Mouse (Mus musculus) forebrain, embryonic 10.5 days (tissue): ENCODE results near the gene B3gnt2. TPM values are rescaled to one million over a fixed set of nuclear protein-coding genes. Genes with fewer than 3 reads are reported as not detected.

ENCODE experiments used
- DNase-seq: peaks from one replicate; pipeline ENCODE4 v3.0.0-alpha.2; 2017; ENCODE audit warnings: low spot score; ENCODE audit errors: extremely low spot score
- H3K27ac ChIP-seq: fragments of 300-500 bp; sonication (generic); 2 replicates; pipeline ENCODE4 v1.5.1; 2016; ENCODE audit warnings: mild to moderate bottlenecking
- H3K27me3 ChIP-seq: fragments of 300-500 bp; sonication (generic); 2 replicates; pipeline ENCODE4 v1.6.1; 2016; ENCODE audit warnings: mild to moderate bottlenecking; ENCODE audit not compliant: poor library complexity, severe bottlenecking
- H3K36me3 ChIP-seq: fragments of 300-500 bp; sonication (generic); replicated peaks from 2 replicates; pipeline ENCODE4 v1.6.1; 2016; ENCODE audit warnings: mild to moderate bottlenecking, moderate library complexity
- H3K4me1 ChIP-seq: fragments of 300-500 bp; sonication (generic); 2 replicates; pipeline ENCODE4 v1.6.1; 2016
- H3K4me3 ChIP-seq: fragments of 300-500 bp; sonication (generic); 2 replicates; pipeline ENCODE4 v1.5.1; 2016; ENCODE audit warnings: mild to moderate bottlenecking, moderate library complexity
- H3K9me3 ChIP-seq: fragments of 300-500 bp; sonication (generic); 2 replicates; pipeline ENCODE4 v1.6.1; 2016; ENCODE audit warnings: mild to moderate bottlenecking, moderate library complexity
- WGBS: fragments of 180-500 bp; shearing (Covaris S2); methylation state at CpG from one replicate; pipeline ENCODE4 v1.1.7; 2016; 5-methylcytosine and 5-hydroxymethylcytosine counted together
- polyA plus RNA-seq: library from polyadenylated mRNA; unstranded; fragments of >200 nt; fragmentation: Nextera tagmentation; extraction: Ambion mirVana; gene quantifications from 2 replicates; pipeline ENCODE4 v1.2.1, GENCODE M21; 2016

The B3gnt2 gene
- polyA plus RNA-seq, 1 experiment from 2014 or later = 1.7 TPM

DNA sequence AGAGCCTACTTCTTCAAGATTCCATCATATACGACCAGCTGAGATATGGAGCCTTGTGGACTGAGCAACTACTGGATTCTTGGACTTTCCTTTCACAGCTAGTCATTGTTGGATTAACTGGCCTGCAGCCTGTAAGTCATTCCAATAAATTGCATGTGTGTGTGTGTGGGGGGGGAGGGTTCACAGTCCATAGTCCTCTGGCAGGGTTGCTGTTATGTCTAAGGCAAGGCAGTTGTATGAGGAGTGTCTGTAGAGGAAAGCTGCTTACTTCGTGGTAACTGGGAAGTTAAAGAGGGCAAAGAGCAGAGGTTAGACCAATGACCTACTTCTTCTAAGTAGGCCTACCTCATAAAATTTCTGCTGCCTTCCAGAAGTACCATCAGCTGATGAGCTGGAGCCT, 22.9 kb upstream of the B3gnt2 start:
- H3K9me3 ChIP-seq = no peaks in the 10 kb centered on the region
- H3K4me3 ChIP-seq = no peak overlapping the region
- no peaks in the 10 kb centered on the region for H3K36me3 ChIP-seq
- H3K27ac ChIP-seq = no peak overlapping the region
- 88% methylated on average over 2 of the region's 2 CpGs for WGBS
- H3K4me1 ChIP-seq = no peaks in the 10 kb centered on the region
- no peak for DNase-seq
- H3K27me3 ChIP-seq = no peaks in the 10 kb centered on the region

DNA sequence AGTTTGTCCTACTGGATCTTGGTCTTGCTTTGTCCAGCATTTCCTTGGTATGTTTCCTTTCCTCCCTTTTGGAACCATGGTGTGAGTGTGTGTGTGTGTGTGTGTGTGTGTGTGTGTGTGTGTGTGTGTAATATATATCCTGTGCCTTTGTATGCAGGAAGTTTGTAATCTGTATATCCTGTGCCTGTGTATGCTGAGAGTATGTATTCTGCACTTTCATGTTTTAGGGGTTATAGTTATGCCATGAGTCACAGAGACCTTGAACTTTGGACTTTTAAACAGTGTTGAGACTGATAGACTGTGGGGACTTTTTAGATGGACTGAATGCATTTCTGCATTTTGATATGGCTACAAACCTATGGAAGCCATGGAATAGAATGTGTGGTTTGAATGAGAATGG, 22.2 kb upstream of the B3gnt2 start:
- no peak for DNase-seq
- Histone ChIP-seq H3K27ac (no peak overlapping the region), H3K4me3 (no peak overlapping the region), H3K4me1 (no peaks in the 10 kb centered on the region), H3K36me3 (no peaks in the 10 kb centered on the region), H3K9me3 (no peaks in the 10 kb centered on the region), H3K27me3 (no peaks in the 10 kb centered on the region)

DNA sequence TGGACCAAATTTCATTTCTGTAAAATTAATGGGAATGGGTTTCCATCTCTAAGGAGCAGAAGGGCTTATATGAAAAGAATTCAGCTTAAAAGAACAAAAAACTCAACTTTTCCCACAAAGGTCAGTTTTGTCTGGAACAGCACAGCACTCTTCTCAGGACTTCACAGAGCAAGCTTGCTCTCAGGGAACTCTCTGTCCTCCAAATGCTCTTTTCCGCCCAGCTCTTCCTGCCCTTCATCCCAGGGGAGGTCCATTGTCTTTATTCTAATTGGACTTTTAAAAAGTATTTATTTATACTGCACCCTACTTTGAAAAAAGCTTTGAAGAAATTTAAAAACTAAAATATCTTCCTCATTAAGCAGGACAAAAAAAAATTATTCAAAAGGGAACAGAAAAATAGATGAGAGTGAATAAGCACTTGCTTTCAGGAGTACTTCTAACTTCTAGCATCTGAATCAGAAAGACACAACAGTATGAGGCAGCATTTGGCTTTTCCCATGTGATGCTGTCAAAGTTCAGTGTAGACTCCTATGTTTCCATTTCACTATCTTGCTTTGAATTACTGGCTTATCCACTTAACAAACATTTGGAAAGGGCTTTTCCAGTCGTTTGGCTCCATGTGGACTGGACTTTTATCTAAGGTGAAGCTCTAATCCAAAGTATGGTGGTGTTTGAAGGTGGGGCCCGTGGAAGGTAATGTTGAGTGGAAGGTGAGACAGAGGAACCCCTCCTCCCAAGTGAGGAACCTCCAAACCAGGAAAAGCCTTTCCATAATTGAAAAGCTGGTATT, 19.8 kb upstream of the B3gnt2 start:
- no peak for DNase-seq
- 73% methylated on average over 3 of the region's 3 CpGs for WGBS
- Histone ChIP-seq H3K4me3 (no peak overlapping the region), H3K4me1 (no peaks in the 10 kb centered on the region), H3K36me3 (no peaks in the 10 kb centered on the region), H3K27ac (no peak overlapping the region), H3K9me3 (no peaks in the 10 kb centered on the region), H3K27me3 (no peaks in the 10 kb centered on the region)

DNA sequence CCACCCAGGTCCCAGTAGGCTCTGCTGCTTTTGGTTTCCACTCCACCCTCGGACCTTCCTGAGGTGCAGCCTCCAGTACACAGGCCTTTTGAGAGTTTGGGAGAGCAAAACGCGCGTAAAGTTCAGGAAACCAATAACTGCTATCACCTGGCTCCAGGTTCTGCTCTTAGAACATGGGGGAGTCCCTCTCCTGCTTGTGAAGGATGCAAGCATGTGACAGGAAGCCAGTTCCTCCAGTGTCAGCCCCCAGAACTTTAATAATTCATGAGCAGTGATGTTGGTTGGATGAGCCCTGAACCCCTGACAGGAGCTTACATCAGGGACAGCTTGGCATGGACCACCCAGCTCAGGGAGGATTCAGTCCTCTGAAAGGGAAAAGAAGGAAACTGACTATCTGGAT, 18.9 kb upstream of the B3gnt2 start:
- WGBS = 89% methylated on average over 4 of the region's 4 CpGs
- H3K27me3 ChIP-seq = no peaks in the 10 kb centered on the region
- DNase-seq = no peak
- 0 out of 2 replicates have a peak, but pooled peaks cover 2% of the 10 kb centered on the region for H3K4me1 ChIP-seq
- no peaks in the 10 kb centered on the region for H3K36me3 ChIP-seq
- no peak overlapping the region for H3K4me3 ChIP-seq
- H3K9me3 ChIP-seq = no peaks in the 10 kb centered on the region
- H3K27ac ChIP-seq = no peak overlapping the region

DNA sequence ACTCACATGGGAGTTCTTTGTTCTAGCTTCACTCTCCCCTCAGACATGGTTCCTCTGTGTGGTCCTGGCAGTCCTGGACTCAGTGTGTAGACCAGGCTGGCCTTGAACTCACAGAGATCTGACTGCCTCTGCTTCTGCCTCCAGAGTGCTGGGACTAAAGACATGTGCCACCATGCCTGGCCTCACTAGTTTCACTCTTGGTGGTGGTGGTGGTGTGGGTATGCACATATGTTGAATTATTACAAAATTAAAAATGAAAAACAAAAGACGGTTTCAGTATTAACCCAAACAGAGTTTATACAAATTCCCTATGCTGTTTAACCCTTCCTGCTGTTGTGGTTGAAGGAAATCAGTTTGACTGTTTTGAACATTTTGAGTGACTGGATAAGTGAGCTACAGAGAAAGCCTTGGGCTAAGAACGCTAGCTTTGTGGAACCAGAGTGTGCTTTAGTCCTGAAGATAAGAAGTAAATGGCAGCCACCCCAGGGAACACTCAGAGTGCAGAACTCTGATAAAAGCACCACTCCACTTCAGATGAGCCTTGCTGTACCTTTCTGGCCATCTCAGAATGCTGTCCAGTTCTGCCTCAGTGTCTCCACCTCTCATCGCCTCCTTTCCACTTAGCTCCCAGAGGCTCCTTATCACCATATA, 16.0 kb upstream of the B3gnt2 start:
- no peak overlapping the region for H3K4me3 ChIP-seq
- no peaks in the 10 kb centered on the region for H3K36me3 ChIP-seq
- H3K9me3 ChIP-seq = no peaks in the 10 kb centered on the region
- 93% methylated on average over 3 of the region's 3 CpGs for WGBS
- no peak for DNase-seq
- H3K27ac ChIP-seq = no peak overlapping the region
- no peaks in the 10 kb centered on the region for H3K27me3 ChIP-seq
- H3K4me1 ChIP-seq = peaks cover 14% of the 10 kb centered on the region; the same call in 1 of the 2 replicates

DNA sequence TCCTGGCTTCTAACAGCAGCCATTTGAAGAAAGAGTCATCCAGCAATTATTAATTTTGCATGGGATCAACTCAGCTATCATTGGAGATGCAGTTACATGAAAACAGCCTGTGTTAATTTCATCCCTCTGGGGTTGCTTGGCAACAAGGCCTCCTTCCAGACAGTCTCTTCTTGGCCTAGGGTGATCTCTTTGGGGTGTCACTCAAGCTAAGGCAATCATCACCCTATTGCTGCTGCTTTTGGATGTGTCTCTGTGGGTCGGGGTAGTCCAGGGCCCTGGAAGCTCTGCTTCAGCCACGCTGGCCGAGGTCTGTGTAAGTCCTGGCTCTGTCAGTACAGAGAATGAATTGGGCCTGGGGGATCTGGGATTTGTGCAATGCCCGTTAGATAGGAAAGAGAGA, 14.5 kb upstream of the B3gnt2 start:
- Histone ChIP-seq H3K27me3 (no peaks in the 10 kb centered on the region), H3K9me3 (no peaks in the 10 kb centered on the region), H3K36me3 (no peaks in the 10 kb centered on the region), H3K27ac (no peak overlapping the region), H3K4me1 (peaks cover 14% of the 10 kb centered on the region; the same call in 1 of the 2 replicates), H3K4me3 (no peak overlapping the region)
- WGBS = 82% methylated on average over 4 of the region's 4 CpGs
- DNase-seq = no peak

DNA sequence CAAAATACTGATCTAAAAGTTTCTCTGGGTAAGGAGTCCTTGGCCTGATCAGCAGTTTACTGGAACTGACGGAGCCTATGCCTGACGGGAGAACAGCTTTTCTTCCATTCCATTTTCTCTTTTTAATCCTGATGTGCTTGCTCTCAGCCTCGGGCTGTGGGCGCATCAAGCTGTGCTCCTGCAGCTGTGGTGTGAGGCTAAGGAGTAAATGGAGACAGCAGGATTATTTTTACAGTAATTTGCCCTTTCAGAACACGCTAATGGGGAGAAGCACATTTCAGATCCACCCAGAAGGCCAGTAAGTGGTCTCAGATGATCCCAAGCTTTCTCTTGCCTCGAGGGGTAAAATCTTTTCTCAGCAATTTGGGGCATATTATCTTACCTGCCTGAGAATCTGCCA, 14.0 kb upstream of the B3gnt2 start:
- no peaks in the 10 kb centered on the region for H3K9me3 ChIP-seq
- no peaks in the 10 kb centered on the region for H3K27me3 ChIP-seq
- no peak for DNase-seq
- H3K4me1 ChIP-seq = peaks cover 14% of the 10 kb centered on the region; the same call in 1 of the 2 replicates
- H3K4me3 ChIP-seq = no peak overlapping the region
- 65% methylated on average over 6 of the region's 6 CpGs for WGBS
- H3K36me3 ChIP-seq = no peaks in the 10 kb centered on the region
- H3K27ac ChIP-seq = no peak overlapping the region

DNA sequence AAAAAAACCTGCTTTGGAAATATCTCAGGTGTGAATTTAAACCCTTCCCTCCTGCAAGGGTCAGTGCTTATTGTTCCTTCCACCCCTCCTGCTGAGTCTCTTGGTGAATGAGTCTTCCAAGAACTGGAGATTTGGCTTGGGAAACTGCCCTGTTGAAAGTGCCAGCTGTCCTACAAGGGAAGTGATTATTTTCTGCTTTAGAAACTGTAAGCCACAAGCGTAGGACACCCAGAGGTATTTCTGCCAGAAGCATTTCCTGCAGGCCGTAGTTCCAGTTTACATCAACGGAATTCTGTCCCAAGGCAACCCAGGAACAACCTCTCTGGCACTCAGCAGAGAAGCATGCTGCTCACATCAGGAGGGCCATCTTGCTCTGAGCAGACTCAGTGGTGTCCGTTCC, 12.6 kb upstream of the B3gnt2 start:
- DNase-seq = no peak
- H3K4me3 ChIP-seq = no peak overlapping the region
- no peaks in the 10 kb centered on the region for H3K36me3 ChIP-seq
- H3K9me3 ChIP-seq = no peaks in the 10 kb centered on the region
- H3K4me1 ChIP-seq = peaks cover 14% of the 10 kb centered on the region; the same call in 1 of the 2 replicates
- no peaks in the 10 kb centered on the region for H3K27me3 ChIP-seq
- no peak overlapping the region for H3K27ac ChIP-seq
- 66% methylated on average over 4 of the region's 4 CpGs for WGBS

DNA sequence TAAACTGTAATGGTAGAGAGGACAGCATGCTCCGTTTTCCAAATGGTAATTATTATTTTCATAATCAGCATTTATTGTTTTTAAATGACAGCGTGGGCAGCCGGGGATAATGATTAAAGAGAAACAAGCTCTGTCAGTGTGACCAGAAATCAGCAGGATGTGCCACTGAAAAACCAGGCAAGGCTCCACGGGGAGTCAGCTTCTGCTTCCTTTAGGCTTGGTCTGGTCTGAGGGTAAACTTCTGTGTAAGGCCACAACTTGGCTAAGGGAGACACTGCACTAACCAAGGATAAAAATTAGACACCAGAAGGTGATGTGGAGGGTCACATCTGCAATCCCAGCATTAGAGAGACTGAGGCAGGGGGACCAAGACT, 11.5 kb upstream of the B3gnt2 start:
- H3K36me3 ChIP-seq = no peaks in the 10 kb centered on the region
- no peak for DNase-seq
- no peaks in the 10 kb centered on the region for H3K27me3 ChIP-seq
- H3K4me3 ChIP-seq = no peak overlapping the region
- H3K27ac ChIP-seq = no peak overlapping the region
- H3K4me1 ChIP-seq = peaks cover 14% of the 10 kb centered on the region; the same call in 1 of the 2 replicates
- no peaks in the 10 kb centered on the region for H3K9me3 ChIP-seq
- WGBS = 73% methylated on average over 4 of the region's 4 CpGs

DNA sequence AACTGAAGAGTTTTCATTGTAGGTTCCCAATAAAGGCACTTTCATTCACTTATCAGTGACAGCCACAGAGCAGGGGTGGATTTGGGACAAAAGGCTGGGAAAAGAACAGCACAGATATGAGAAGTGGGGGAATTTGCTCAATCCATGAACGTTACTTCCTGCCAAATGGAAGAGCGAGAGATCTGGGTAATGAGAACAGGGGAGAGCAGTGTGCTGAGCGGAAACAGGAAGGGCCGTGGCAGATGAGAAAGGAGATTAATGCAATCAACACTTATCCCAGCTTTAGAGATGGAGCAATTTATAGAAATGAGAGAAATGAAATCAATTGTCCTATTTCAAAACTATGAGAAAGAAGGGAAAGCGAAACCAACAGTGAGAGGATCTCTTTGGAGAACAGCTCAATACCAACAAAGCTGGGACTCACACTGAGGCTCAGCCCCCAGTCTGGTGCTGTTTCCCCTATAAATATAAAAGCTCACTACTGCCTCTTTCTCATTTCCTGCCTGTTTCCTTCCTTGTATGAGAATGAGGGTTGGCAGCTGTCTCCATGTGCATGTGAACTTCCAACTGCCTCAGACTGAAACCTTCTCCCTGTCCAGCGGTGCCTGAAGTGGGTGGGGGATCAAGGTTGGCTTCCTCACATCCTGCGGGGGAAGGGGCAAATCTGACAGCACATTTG, 11.0 kb upstream of the B3gnt2 start:
- no peaks in the 10 kb centered on the region for H3K9me3 ChIP-seq
- WGBS = 74% methylated on average over 7 of the region's 7 CpGs
- no peak overlapping the region for H3K4me3 ChIP-seq
- 0 out of 2 replicates have a peak, but pooled peaks cover under 1% of the 10 kb centered on the region for H3K27me3 ChIP-seq
- peaks cover 14% of the 10 kb centered on the region; the same call in 1 of the 2 replicates for H3K4me1 ChIP-seq
- H3K36me3 ChIP-seq = no peaks in the 10 kb centered on the region
- no peak overlapping the region for H3K27ac ChIP-seq
- DNase-seq = no peak

DNA sequence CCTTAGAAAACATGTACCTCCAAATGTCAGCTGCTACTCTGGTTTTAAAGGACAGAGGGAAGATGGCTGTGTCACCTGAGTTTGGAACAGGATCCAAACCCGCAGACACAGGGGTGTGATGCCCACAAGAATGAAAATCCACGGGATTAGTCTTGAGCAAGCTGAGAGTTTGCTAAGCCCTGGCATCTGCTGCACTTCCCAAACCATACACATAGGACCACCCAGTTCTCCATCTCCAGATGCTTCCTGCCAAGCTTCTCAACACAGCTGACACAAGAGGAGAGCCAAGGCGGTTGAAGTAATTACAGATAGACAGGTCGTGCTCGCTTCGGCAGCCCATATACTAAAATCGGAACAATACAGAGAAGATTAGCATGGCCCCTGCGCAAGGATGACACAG, 7.8 kb upstream of the B3gnt2 start:
- H3K27me3 ChIP-seq = peaks cover 22% of the 10 kb centered on the region
- no peak overlapping the region for H3K27ac ChIP-seq
- WGBS = 85% methylated on average over 8 of the region's 8 CpGs
- H3K9me3 ChIP-seq = no peaks in the 10 kb centered on the region
- no peaks in the 10 kb centered on the region for H3K36me3 ChIP-seq
- no peak for DNase-seq
- no peak overlapping the region for H3K4me3 ChIP-seq
- peaks cover 26% of the 10 kb centered on the region for H3K4me1 ChIP-seq

DNA sequence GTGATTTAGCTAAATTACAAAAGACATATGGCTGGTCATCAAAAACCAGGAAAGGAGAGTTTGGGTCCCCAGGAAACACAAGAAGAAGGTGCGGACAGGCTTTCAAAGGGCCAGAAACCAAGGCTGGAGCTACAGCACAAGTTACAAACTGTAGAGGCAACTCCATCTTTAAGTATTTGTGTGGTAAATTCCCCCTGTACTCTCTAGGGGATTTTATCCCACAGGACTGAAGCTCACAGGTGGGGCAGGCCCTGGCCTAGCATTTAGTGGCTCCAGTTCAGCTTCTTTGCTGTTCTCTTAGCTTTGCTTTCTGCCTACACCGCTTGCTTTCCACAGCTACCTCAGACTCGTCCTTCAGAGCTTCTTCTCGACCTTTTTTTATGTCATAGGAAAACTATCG, 6.9 kb upstream of the B3gnt2 start:
- WGBS = 90% methylated on average over 5 of the region's 5 CpGs
- H3K4me1 ChIP-seq = peaks cover 26% of the 10 kb centered on the region
- peaks cover 30% of the 10 kb centered on the region for H3K27me3 ChIP-seq
- no peak for DNase-seq
- no peaks in the 10 kb centered on the region for H3K36me3 ChIP-seq
- no peak overlapping the region for H3K4me3 ChIP-seq
- H3K9me3 ChIP-seq = no peaks in the 10 kb centered on the region
- H3K27ac ChIP-seq = no peak overlapping the region
